Mouse (Mus musculus) neural tube, embryonic 11.5 days (tissue): Measurements from ENCODE around the gene Slc22a6. TPM values are rescaled to one million over a fixed set of nuclear protein-coding genes. Genes with fewer than 3 reads are reported as not detected.

Source experiments
- ATAC-seq: fragments of 200-750 bp; cut with Nextera tagmentation; 2 replicates; pipeline ENCODE4 v1.8.0; 2017; ENCODE audit warnings: moderate number of reproducible peaks, mild to moderate bottlenecking, moderate TSS enrichment, moderate library complexity; ENCODE audit not compliant: insufficient read depth, low FRiP score, low TSS enrichment
- DNase-seq: peaks from one replicate; pipeline ENCODE4 v3.0.0-alpha.2; 2015; ENCODE audit warnings: low spot score
- H3K27ac ChIP-seq: fragments of 300-500 bp; sonication (generic); 2 replicates; pipeline ENCODE4 v1.5.1; 2014; ENCODE audit warnings: low read depth, mild to moderate bottlenecking, low read length
- H3K27me3 ChIP-seq: fragments of 300-500 bp; sonication (generic); 2 replicates; pipeline ENCODE4 v1.6.1; 2014; ENCODE audit warnings: mild to moderate bottlenecking, low read length, mixed read lengths; ENCODE audit not compliant: control insufficient read depth, insufficient read depth
- H3K36me3 ChIP-seq: fragments of 300-500 bp; sonication (generic); 2 replicates; pipeline ENCODE4 v1.6.1; 2014; ENCODE audit warnings: mild to moderate bottlenecking, low read length, moderate library complexity, mixed read lengths; ENCODE audit not compliant: control insufficient read depth, insufficient read depth
- H3K4me1 ChIP-seq: fragments of 300-500 bp; sonication (generic); 2 replicates; pipeline ENCODE4 v1.6.1; 2014; ENCODE audit warnings: low read length, mixed read lengths; ENCODE audit not compliant: control insufficient read depth, insufficient read depth
- H3K4me2 ChIP-seq: fragments of 300-500 bp; sonication (generic); 2 replicates; pipeline ENCODE4 v1.6.1; 2014; ENCODE audit warnings: low read depth, mild to moderate bottlenecking, moderate library complexity
- H3K4me3 ChIP-seq: fragments of 300-500 bp; sonication (generic); 2 replicates; pipeline ENCODE4 v1.5.1; 2014; ENCODE audit warnings: low read depth, low read length
- H3K9ac ChIP-seq: fragments of 300-500 bp; sonication (generic); 2 replicates; pipeline ENCODE4 v1.6.1; 2014; ENCODE audit warnings: mild to moderate bottlenecking, low read length
- H3K9me3 ChIP-seq: fragments of 300-500 bp; sonication (generic); 2 replicates; pipeline ENCODE4 v1.6.1; 2016; ENCODE audit warnings: low read length; ENCODE audit not compliant: control insufficient read depth
- WGBS: fragments of 180-500 bp; shearing (Covaris S2); extraction: QIAGEN DNeasy Blood & Tissue Kit; methylation state at CpG from one replicate; pipeline ENCODE4 v1.1.7; 2014; 5-methylcytosine and 5-hydroxymethylcytosine counted together
- polyA plus RNA-seq: library from polyadenylated mRNA; unstranded; fragments of >200 nt; fragmentation: Nextera tagmentation; extraction: Ambion mirVana; gene quantifications from 2 replicates; pipeline ENCODE4 v1.2.1, GENCODE M21; 2014

Gene Slc22a6
- polyA plus RNA-seq, 1 experiment from 2014 or later: 0.69 TPM

DNA sequence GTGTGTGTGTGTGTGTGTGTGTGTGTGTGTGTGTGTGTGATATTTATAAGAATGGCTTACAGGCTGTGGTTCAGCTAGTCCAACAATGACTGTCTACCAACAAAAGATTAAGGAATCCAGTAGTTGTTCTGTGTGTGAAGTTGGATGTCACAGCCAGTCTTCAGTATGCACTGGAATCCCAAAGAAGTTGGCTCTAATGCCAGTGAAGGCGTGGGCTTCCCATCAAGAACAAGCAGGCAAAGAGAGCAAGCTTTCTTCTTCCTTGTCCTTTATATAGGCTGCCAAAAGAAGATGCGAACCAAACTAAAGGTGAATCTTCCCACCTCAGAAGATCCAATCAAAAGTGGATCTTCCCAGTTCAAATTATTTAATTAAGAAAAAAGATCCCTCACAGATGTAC, 31.9 kb upstream of the Slc22a6 start:
- Histone ChIP-seq H3K27me3 (no peaks in the 10 kb centered on the region), H3K9ac (no peak overlapping the region), H3K4me2 (no peak overlapping the region), H3K4me1 (no peaks in the 10 kb centered on the region), H3K4me3 (no peak overlapping the region), H3K36me3 (no peaks in the 10 kb centered on the region), H3K27ac (no peak overlapping the region), H3K9me3 (no peaks in the 10 kb centered on the region)
- ATAC-seq: no peak
- 92% methylated on average over 2 of the region's 2 CpGs for WGBS
- no peak for DNase-seq

DNA sequence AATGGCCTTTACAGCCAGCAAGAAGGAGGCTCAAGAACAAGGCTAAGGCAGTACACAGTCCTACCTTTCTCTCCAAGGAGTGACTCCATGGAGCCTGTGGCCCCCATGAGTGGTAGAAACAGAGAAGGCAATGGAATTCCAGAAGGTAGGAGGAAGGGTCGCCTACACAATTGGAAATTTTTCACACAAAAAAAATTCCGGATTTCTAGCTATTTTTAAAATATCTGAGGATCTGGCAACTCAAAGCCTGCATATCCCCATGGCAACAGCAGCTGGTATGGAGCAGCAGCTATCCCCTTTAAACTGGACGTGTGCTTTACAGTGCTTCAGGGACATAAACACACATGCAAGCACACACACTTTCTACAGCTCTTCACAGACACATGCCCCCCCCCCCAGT, 31.5 kb upstream of the Slc22a6 start:
- H3K4me3 ChIP-seq: no peak overlapping the region
- no peak for ATAC-seq
- H3K9ac ChIP-seq: no peak overlapping the region
- H3K36me3 ChIP-seq: no peaks in the 10 kb centered on the region
- H3K9me3 ChIP-seq: no peaks in the 10 kb centered on the region
- no peaks in the 10 kb centered on the region for H3K27me3 ChIP-seq
- H3K27ac ChIP-seq: no peak overlapping the region
- no peak for DNase-seq
- no peak overlapping the region for H3K4me2 ChIP-seq
- 61% methylated on average over 3 of the region's 3 CpGs for WGBS
- no peaks in the 10 kb centered on the region for H3K4me1 ChIP-seq

DNA sequence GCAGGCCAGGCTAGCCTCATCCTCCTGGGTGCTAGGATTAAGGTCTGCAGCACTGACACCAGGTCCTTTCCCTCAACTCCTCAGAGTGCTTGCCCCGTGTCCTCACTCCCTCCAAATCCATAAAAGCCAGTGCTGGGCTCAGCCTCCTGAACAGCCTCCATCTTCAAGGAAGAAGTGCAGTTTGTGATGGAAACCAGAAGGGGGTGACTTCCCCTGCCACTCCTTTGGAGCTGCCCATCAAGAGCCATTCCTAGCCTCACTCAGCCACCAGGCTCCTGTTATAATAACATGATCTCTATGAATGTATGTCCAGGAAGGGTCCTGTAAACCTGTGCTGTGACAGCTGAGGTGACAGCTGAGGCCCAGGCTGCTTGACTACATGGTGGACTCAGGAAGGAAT, 30.5 kb upstream of the Slc22a6 start:
- Histone ChIP-seq H3K27ac (no peak overlapping the region), H3K9ac (no peak overlapping the region), H3K4me1 (no peaks in the 10 kb centered on the region), H3K27me3 (no peaks in the 10 kb centered on the region), H3K4me2 (no peak overlapping the region), H3K4me3 (no peak overlapping the region), H3K9me3 (no peaks in the 10 kb centered on the region), H3K36me3 (no peaks in the 10 kb centered on the region)
- 46% methylated on average over 1 of the region's 1 CpGs for WGBS
- DNase-seq (no peak), ATAC-seq (no peak)

DNA sequence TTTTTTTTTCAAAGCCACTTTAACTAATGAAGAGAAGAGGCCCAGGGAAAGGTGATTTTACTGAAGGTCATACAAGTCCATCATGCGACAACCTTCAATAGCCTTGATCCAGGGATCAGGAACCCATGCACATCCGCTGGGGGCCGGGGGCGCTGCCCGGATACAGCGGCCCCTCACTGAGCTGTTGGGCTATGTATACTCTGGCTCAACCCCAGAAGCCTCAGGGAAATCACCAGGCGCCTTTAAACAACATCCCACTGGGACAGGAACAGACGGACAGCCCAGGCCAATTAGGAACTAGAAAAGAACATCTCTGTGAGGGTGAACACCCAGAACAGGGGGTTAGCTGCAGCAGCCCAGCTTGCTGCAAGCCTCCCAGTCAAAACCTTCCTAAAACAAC, 26.9 kb upstream of the Slc22a6 start, which contains the start of gene Slc22a8:
TSS of gene Slc22a8 (plus strand) at position 301 of the 400 bp plus-strand sequence.
- H3K4me1 ChIP-seq: no peaks in the 10 kb centered on the region
- no peaks in the 10 kb centered on the region for H3K27me3 ChIP-seq
- no peak for ATAC-seq
- H3K27ac ChIP-seq: no peak within 1 kb of the TSS
- DNase-seq: no peak
- WGBS: 66% methylated on average over 8 of the region's 8 CpGs
- H3K4me2 ChIP-seq: no peak within 1 kb of the TSS
- no peaks in the 10 kb centered on the region for H3K36me3 ChIP-seq
- H3K9ac ChIP-seq: no peak within 1 kb of the TSS
- H3K4me3 ChIP-seq: no peak within 1 kb of the TSS
- H3K9me3 ChIP-seq: no peaks in the 10 kb centered on the region

DNA sequence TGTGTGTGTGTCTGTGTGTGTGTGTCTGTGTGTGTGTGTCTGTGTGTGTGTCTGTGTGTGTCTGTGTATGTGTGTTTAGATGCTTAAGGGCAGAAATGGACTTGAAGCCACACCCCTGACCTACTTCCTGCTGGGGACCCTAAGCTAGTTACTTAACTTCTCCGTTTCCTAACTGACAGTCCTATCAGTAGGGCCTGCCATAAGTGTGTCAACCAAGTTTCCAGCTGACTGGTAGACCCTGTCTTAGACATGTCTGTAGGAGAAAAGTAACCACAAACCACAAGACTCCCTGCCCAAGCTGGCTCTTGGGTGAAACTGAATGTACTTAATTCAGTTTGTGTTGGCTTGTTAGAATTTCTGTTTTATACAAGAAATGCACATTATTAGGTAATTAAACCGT, 25.7 kb upstream of the Slc22a6 start:
- H3K27me3 ChIP-seq: no peaks in the 10 kb centered on the region
- no peak overlapping the region for H3K27ac ChIP-seq
- ATAC-seq (no peak), DNase-seq (no peak)
- no peaks in the 10 kb centered on the region for H3K36me3 ChIP-seq
- H3K9me3 ChIP-seq: no peaks in the 10 kb centered on the region
- H3K4me1 ChIP-seq: no peaks in the 10 kb centered on the region
- WGBS: 61% methylated on average over 2 of the region's 2 CpGs
- H3K9ac ChIP-seq: no peak overlapping the region
- no peak overlapping the region for H3K4me2 ChIP-seq
- no peak overlapping the region for H3K4me3 ChIP-seq

DNA sequence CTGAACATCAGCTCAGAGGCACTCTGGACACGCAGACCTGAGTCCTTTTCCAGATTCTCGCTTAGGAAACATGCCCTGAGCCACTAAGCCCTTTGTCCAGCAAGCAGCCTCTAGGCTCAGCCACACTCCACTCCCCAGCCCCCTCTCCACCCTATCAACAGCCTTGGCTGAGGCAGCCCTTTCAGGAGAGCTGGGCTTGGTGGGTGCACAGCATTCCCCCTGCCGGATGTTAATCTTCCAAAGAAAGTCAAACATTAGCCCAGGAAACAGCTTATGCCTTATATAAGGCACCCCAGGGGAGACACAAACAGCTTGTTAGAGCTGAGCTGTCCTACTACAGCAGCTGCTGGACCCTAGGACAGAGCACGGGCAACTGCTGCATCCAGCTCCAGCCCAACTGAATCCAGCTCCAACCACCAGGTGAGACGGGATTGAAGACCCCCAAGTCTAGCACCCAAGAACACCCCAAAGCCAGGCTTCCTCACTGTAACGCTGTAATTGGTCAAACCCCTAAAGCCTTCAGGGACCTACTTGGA, 24.9 kb upstream of the Slc22a6 start:
- ATAC-seq: no peak
- no peak for DNase-seq
- no peak overlapping the region for H3K4me2 ChIP-seq
- H3K27ac ChIP-seq: no peak overlapping the region
- H3K4me1 ChIP-seq: no peaks in the 10 kb centered on the region
- WGBS: 72% methylated on average over 6 of the region's 6 CpGs
- no peaks in the 10 kb centered on the region for H3K36me3 ChIP-seq
- no peaks in the 10 kb centered on the region for H3K27me3 ChIP-seq
- no peak overlapping the region for H3K4me3 ChIP-seq
- no peak overlapping the region for H3K9ac ChIP-seq
- H3K9me3 ChIP-seq: no peaks in the 10 kb centered on the region

DNA sequence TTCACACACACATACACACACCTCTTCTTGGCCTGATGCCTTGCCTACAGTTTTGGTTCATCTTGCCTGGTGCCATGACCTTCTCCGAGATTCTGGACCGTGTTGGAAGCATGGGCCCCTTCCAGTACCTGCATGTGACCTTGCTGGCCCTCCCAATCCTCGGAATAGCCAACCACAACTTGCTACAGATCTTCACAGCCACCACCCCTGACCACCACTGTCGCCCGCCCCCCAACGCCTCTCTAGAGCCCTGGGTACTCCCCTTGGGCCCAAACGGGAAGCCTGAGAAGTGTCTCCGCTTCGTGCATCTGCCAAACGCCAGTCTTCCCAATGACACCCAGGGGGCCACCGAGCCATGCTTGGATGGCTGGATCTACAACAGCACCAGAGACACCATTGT, 24.0 kb upstream of the Slc22a6 start:
- ATAC-seq (no peak), DNase-seq (no peak)
- H3K4me2 ChIP-seq: no peak overlapping the region

DNA sequence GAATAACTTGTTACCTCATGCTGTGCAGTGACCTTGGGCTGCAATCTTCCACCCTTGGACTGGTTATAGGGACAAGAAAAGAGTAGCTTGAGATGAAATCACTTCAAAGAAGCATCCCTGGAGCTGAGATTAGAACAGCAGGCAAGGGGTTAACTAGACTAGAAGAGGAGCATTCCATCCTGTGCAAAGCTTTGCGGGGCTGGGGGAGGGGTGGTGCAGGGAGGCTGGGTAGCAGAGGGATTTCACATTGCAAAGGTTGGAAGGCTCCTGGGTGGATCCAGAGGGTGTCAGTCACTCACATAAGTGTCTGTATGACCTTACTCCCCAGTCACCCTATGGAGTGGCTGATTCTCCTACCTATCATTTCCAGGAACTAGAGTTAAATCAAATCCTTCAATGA, 23.3 kb upstream of the Slc22a6 start:
- no peak overlapping the region for H3K9ac ChIP-seq
- no peak overlapping the region for H3K4me3 ChIP-seq
- no peak overlapping the region for H3K27ac ChIP-seq
- no peaks in the 10 kb centered on the region for H3K27me3 ChIP-seq
- H3K9me3 ChIP-seq: no peaks in the 10 kb centered on the region
- no peaks in the 10 kb centered on the region for H3K36me3 ChIP-seq
- no peak for ATAC-seq
- H3K4me1 ChIP-seq: no peaks in the 10 kb centered on the region
- peak; percentile 31 for DNase-seq
- H3K4me2 ChIP-seq: no peak overlapping the region
- WGBS: 0% methylated on average over 1 of the region's 1 CpGs

More for the DNA sequence above, 24.0 kb upstream of the Slc22a6 start:
- no peaks in the 10 kb centered on the region for H3K4me1 ChIP-seq
- no peak overlapping the region for H3K4me3 ChIP-seq
- H3K27me3 ChIP-seq: no peaks in the 10 kb centered on the region
- no peak overlapping the region for H3K27ac ChIP-seq
- no peak overlapping the region for H3K9ac ChIP-seq
- no peaks in the 10 kb centered on the region for H3K36me3 ChIP-seq
- WGBS: 80% methylated on average over 11 of the region's 11 CpGs
- H3K9me3 ChIP-seq: no peaks in the 10 kb centered on the region

DNA sequence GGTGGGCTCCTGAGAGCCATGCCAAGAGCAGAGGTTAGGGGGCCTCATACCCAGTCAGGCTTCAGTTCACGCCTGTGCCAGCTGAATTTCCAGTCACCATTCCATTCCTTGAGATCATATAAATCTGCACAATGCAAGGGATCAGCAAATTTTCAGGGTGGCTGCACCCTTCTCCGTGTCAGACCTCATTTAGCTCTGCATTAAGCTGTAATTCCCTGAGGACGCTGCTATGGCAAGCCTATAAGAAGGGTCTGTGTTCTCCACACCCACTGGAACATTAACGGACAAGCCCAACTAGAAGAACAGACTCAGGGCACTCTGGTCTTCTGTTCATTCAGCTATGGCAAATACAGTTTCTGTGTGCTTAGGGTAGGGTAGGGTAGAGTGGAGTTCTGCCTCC, 20.6 kb upstream of the Slc22a6 start:
- H3K27me3 ChIP-seq: no peaks in the 10 kb centered on the region
- no peaks in the 10 kb centered on the region for H3K4me1 ChIP-seq
- H3K27ac ChIP-seq: no peak overlapping the region
- ATAC-seq: no peak
- 72% methylated on average over 4 of the region's 4 CpGs for WGBS
- no peaks in the 10 kb centered on the region for H3K9me3 ChIP-seq
- no peak overlapping the region for H3K9ac ChIP-seq
- H3K4me3 ChIP-seq: no peak overlapping the region
- H3K36me3 ChIP-seq: no peaks in the 10 kb centered on the region
- H3K4me2 ChIP-seq: no peak overlapping the region
- DNase-seq: no peak
